ENCODE assay signal across 13 mouse cellular contexts in the genomic region with DNA sequence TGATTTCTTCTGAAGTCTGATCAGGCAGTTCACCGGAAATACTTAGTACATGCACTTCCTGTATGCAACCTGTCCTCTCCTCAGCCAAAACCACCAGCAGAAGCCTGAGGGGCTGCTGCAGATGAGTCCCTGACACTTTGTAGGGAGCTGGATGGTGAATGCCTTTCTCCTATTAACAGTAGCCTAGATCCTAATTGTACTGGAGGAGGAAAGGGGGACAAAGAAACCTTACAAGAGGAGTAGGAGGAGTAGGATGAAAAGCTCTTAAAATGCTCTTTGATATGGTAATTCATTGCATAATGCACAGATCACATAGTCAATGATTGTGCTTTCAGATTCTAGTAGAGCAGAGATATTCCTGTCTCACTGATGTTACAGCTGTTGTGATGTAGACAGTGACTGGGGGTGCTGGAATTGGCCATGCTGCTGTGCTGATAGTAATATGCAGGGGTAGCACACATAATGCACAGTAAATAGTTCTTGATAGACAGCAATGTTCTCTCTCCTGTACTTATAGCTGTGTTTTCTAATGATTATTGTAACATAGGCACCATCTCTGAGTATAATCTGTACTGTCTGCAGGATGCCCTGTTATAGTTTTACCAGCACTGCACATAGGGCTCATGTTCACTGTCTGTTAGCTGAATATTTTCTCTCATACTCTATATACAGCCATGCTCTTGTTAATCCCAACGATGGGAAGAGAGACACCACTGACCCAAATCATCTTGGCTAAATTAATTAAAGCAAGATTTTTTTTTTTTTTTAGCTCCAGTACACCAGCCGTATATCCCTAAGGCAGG.
A peak's percentile ranks its signal among the peaks of the same experiment; 100 is the strongest.
DNase-seq lines count a peak whose midpoint lies in the region; ATAC-seq and TF ChIP-seq lines count a peak whose summit lies in the region.
"Had no signal": no experiment of that assay in that cellular context is flagged by ENCODE, and none has a peak within 500 bp of the region (broad histone marks: within the 10 kb centered on the region; RNA-seq: fewer than 3 reads in every experiment).

No protein-coding gene starts in this region.

- peak; percentile 32; the same call in 1 of the 2 replicates for ATAC-seq in hindbrain, embryonic 12.5 days (ENCODE audit: low FRiP score)
- ATAC-seq in hindbrain, embryonic 13.5 days (ENCODE audit: low FRiP score), result no peak
- peak; percentile 80 for ATAC-seq in activated CD4-positive, CD25-positive, alpha-beta regulatory T cell, adult 4 months

- H3K27me3 ChIP-seq in hindbrain, embryonic 12.5 days, result no peaks in the 10 kb centered on the region
- no peaks in the 10 kb centered on the region for H3K27me3 ChIP-seq in hindbrain, embryonic 13.5 days
- no peaks in the 10 kb centered on the region for H3K27me3 ChIP-seq in thymus, adult 2 months (ENCODE audit: control insufficient read depth, insufficient read depth, low read length)
- H3K27me3 ChIP-seq in heart, embryonic 10.5 days (ENCODE audit: insufficient read depth, poor library complexity, severe bottlenecking), result no peaks in the 10 kb centered on the region
- H3K27me3 ChIP-seq: limb, embryonic 13.5 days had no signal

- H3K9me3 ChIP-seq in hindbrain, embryonic 12.5 days (replicated peaks), result no peaks in the 10 kb centered on the region
- H3K9me3 ChIP-seq in hindbrain, embryonic 13.5 days, result no peaks in the 10 kb centered on the region
- H3K9me3 ChIP-seq in heart, embryonic 10.5 days, result no peaks in the 10 kb centered on the region
- H3K9me3 ChIP-seq: limb, embryonic 13.5 days had no signal

- no peaks in the 10 kb centered on the region for H3K36me3 ChIP-seq in hindbrain, embryonic 12.5 days
- no peaks in the 10 kb centered on the region for H3K36me3 ChIP-seq in hindbrain, embryonic 13.5 days
- H3K36me3 ChIP-seq in thymus, adult 2 months (ENCODE audit: control insufficient read depth, insufficient read depth, low read length), result no peaks in the 10 kb centered on the region
- H3K36me3 ChIP-seq in heart, embryonic 10.5 days, result no peaks in the 10 kb centered on the region
- H3K36me3 ChIP-seq: limb, embryonic 13.5 days had no signal

- no peak overlapping the region for H3K4me3 ChIP-seq in hindbrain, embryonic 12.5 days
- no peak overlapping the region for H3K4me3 ChIP-seq in hindbrain, embryonic 13.5 days
- H3K4me3 ChIP-seq in thymus, adult 2 months (ENCODE audit: control insufficient read depth, insufficient read depth, low read length), result no peak overlapping the region
- H3K4me3 ChIP-seq in heart, embryonic 10.5 days, result no peak overlapping the region
- H3K4me3 ChIP-seq: limb, embryonic 13.5 days had no signal

- DNase-seq in induced T-regulatory cell, adult 2 months (ENCODE audit: low read depth), result peak; percentile 53
- DNase-seq in thymus, adult 2 months, result peak; percentile 41
- DNase-seq in right cerebral cortex, postnatal 36 days (ENCODE audit: low spot score in 2 of 2), result no peak
- DNase-seq in heart, embryonic 10.5 days (ENCODE audit: low spot score), result no peak
- DNase-seq in left cerebral cortex, postnatal 36 days (ENCODE audit: low spot score in 2 of 2), result no peak
- DNase-seq: cerebellum, postnatal 10 days; heart, postnatal 10 days; kidney, adult 8-10 months; lung, embryonic 14.5 days had no signal

- intact Hi-C loops in left cerebral cortex, postnatal 36 days (cut with DNase I), result no loop called here

- no peak for TF ChIP-seq POLR2A in thymus, adult 2 months (IDR thresholded peaks at IDR 0.05; ENCODE audit: control insufficient read depth, extremely low read depth, insufficient read depth, low read length, poor library complexity)

- H3K4me1 ChIP-seq in hindbrain, embryonic 12.5 days, result no peaks in the 10 kb centered on the region; the same call in 1 of the 2 replicates
- 0 out of 2 replicates have a peak, but pooled peaks cover 5% of the 10 kb centered on the region for H3K4me1 ChIP-seq in hindbrain, embryonic 13.5 days (replicated peaks)
- H3K4me1 ChIP-seq in thymus, adult 2 months (replicated peaks; ENCODE audit: control insufficient read depth, insufficient read depth, low read length), result no peaks in the 10 kb centered on the region
- H3K4me1 ChIP-seq in heart, embryonic 10.5 days, result no peaks in the 10 kb centered on the region
- H3K4me1 ChIP-seq: limb, embryonic 13.5 days had no signal

- H3K4me2 ChIP-seq in hindbrain, embryonic 12.5 days (replicated peaks), result no peak overlapping the region
- H3K4me2 ChIP-seq in hindbrain, embryonic 13.5 days, result no peak overlapping the region
- H3K4me2 ChIP-seq: limb, embryonic 13.5 days; lung, embryonic 14.5 days had no signal

- H3K9ac ChIP-seq in hindbrain, embryonic 12.5 days, result no peak overlapping the region
- no peak overlapping the region for H3K9ac ChIP-seq in hindbrain, embryonic 13.5 days
- H3K9ac ChIP-seq: limb, embryonic 13.5 days; lung, embryonic 14.5 days had no signal

- no peak overlapping the region for H3K27ac ChIP-seq in hindbrain, embryonic 12.5 days
- H3K27ac ChIP-seq in hindbrain, embryonic 13.5 days, result no peak overlapping the region
- H3K27ac ChIP-seq in thymus, adult 2 months (ENCODE audit: control insufficient read depth, insufficient read depth, low read length), result peak overlapping the region; percentile 13; the same call in 1 of the 2 replicates
- no peak overlapping the region for H3K27ac ChIP-seq in heart, embryonic 10.5 days
- H3K27ac ChIP-seq: limb, embryonic 13.5 days had no signal

- 79% methylated on average over 3 of the region's 3 CpGs for WGBS in hindbrain, embryonic 12.5 days
- WGBS in hindbrain, embryonic 13.5 days, result 75% methylated on average over 3 of the region's 3 CpGs
- WGBS in thymus, adult 2 months, result 68% methylated on average over 3 of the region's 3 CpGs
- WGBS in heart, embryonic 10.5 days, result 80% methylated on average over 3 of the region's 3 CpGs

- TF ChIP-seq CTCF in thymus, adult 2 months (IDR thresholded peaks at IDR 0.05; ENCODE audit: borderline replicate concordance, control insufficient read depth, extremely low read depth, insufficient read depth, low read length, poor library complexity), result no peak

Comparison
In these comparisons a context has a peak if more than half of its experiments do, and no peak if none do; other contexts are left out.
1. DNase-seq: peak in induced T-regulatory cell, adult 2 months (single experiment) and thymus, adult 2 months (single experiment); none in right cerebral cortex, postnatal 36 days (0 of 2), heart, embryonic 10.5 days (single experiment) and left cerebral cortex, postnatal 36 days (0 of 2).